Mouse (Mus musculus) layer of hippocampus, postnatal 25 days (tissue): ENCODE results near the gene Nfatc2. TPM values are rescaled to one million over a fixed set of nuclear protein-coding genes. Genes with fewer than 3 reads are reported as not detected.

Experiments used
- DNase-seq, 2 experiments: peaks; one replicate each; pipeline ENCODE4 v3.0.0; 2022; ENCODE audit warnings: mixed read lengths in 2 of 2, low spot score in 1 of 2; ENCODE audit errors: extremely low spot score in 1 of 2
- total RNA-seq, 2 experiments: library from RNA; stranded (reverse); gene quantifications; 2 replicates each; pipeline ENCODE4 v1.2.3; 2021

The Nfatc2 gene
- total RNA-seq, 2 experiments from 2014 or later: 16.1 to 21.6 TPM

- no peak for DNase-seq
These were observed 60.2 kb downstream of the Nfatc2 start for GRCm38 (mm10) chr2:168541223-168541622.

DNA sequence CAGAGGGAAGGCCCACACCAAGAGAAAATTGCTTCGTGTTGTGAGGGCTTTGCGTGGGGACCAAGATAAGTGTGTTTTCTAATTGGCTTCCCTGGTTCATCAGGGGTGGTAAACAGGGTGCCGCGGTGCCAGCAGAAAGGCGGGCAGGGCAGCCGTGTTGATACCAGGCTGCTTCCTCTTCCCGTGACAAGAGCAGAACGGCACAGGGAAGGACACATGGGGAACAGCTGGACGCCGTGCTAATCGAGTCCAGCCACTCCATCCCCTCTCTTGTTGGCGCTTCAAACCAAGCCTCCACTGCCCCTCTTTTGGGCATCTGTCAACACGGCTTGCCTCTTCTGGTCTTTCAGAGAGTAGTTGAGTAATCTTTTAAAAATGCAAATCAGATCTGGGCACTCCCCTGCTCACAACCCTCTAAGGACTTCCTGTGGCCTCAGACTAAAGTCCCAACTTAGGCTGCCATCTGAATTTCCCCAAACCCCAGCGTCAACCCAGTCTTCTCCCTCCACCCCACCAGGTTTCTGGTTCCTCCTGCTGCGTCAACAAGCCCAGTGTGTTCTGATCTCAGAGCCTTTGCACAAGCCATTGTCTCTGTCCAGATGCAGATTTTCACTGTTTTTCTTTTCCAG is 61.7 kb downstream of the Nfatc2 start:
- no peak for DNase-seq

DNA sequence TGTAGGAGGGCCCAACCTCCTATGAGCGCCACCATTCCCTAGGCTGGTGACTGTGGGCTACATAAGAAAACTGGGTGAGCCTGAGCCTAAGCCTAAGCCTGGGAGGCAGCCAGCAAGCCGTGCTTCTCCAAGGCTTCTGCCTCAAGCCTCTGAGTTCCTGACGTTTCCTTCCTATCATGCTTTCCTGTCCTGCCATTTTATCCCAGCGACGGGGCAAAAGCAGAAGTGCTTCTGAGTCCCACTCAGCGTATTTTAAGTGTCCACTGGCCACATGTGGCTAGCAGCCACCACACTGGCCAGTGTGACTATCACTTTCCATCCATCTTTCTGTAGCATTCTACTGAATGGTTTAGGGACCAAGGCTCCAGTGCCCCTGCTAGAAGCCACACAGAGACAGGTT is 62.4 kb downstream of the Nfatc2 start:
- DNase-seq: no peak

GRCm38 (mm10) chr2:168532061-168532833 is 69.2 kb downstream of the Nfatc2 start:
- no peak for DNase-seq

GRCm38 (mm10) chr2:168528551-168528950 is 72.9 kb downstream of the Nfatc2 start:
- DNase-seq: no peak

DNA sequence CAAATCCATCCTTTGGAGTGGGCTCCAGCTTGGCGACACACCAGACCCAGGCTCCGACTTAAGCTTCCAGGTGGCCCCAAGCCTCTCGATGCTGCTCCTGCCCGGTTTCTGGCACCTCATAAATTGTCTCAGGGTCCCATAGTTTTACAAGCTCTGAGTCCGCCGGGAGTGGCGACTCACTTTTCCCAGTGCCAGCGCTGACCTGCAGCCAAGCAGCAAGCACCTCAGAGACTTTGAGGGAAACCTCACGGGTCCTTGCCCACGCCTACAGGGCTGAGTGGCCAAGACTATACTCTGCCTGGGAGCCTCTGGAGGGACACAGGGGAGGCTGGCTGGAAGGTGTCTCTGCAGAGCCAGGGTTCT is 74.0 kb downstream of the Nfatc2 start:
- DNase-seq: no peak

- no peak for DNase-seq
These were observed 74.7 kb downstream of the Nfatc2 start for GRCm38 (mm10) chr2:168526547-168527429.

GRCm38 (mm10) chr2:168525391-168526154 is 75.9 kb downstream of the Nfatc2 start:
- DNase-seq: no peak

DNA sequence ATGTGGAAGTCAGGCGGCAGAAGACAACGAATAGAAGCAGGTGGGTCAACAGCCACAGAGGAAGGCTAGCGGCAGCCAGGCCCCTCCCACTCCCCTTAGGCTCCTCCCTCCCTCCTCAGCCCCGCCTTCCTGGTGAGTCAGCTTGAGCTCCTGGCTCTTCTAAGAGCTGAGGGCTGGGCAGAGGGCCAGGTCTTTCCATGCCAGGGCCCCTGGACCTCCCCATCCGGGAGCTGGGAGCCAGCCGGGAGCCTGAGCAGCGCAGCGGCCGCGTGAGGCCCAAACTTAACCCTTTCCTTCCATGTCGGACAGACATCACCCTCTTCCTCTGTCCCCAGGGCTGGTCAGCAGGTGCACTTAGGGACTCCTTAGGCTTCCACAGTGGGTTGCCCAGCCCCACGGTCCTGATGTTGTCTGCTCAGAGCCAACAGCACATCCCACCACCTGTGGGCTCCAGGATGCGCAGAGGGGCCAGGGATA is 76.5 kb downstream of the Nfatc2 start:
- peak; percentile 48 to 72 for DNase-seq

DNA sequence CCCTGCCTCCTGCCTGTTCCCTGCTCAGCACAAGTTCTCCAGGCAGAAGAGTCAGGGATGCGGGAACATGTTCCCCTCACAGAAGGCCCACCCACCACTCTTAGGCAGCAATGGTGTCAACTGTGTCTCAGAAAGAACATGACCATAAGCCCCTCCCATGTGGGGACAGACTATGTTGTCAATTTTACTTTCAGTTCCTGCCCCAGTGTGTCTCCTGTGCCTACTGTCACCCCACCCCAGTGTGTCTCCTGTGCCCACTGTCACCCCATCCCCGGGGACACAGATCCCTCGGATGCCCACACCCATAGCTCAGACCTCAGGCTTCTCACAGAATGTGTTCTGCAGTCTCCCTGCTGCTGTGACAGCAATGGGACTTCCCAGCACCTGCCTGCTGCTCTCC is 79.2 kb downstream of the Nfatc2 start:
- DNase-seq: no peak

- DNase-seq: no peak
These were observed 80.7 kb downstream of the Nfatc2 start for GRCm38 (mm10) chr2:168520771-168521170.

GRCm38 (mm10) chr2:168519589-168519988 is 81.9 kb downstream of the Nfatc2 start:
- no peak for DNase-seq

DNA sequence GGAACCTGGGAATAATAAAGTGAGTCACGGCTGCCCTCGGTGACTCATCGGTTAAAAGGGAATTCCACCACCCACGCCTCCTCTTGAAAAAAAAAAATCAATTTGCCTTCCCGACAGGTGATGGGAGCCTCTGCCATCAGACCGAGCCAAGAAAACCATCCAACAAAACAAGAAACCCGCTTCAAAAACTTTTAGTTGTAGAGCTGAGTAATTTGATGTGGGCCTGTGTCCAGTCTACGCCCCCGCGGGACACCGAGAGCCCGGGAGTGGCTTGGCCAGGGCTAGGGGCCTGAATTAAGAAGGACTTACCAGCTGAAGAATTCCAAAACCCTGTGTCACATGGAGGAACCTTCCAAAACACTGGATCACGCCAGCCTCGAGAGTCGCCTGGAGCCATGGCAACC is 83.2 kb downstream of the Nfatc2 start:
- no peak for DNase-seq

DNA sequence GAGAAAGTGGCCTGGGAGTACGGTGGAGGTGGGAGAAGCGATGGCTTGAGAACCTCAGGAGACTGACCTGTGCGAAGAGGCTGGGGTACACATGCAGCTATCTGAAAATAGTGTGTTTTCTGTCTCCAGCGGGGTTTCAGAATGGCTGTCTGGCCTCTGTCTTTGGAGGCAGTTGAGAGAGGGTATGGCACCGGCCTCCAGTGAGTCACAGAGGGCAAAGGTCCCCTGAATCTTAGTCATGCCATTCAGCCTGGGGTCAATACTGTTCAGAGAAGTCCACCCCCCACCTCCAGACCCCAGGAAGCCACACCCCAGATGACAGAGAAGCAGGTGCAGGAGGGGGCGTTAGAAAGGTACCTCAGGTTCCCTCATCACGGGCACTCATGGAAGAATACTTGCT is 83.7 kb downstream of the Nfatc2 start:
- no peak for DNase-seq

DNA sequence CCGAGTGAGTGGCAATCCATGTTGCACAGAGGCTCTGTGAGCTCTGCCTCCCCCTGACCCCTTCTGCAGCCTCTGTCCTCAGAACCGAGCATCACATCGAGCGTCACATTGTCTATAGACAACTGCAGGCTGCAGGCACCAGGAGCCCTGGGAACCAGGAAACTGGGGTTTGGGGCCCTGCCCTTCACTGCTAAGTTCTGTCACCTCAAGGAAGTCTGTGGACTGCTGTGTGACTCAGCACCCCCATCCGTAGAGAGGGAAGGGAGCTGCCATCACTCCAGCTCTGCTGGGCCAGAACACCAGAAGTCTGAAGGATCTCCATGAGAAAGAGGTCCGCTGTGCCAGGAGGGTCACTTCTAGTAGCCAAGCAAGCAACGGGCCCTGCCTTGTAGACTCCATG is 84.7 kb downstream of the Nfatc2 start:
- no peak for DNase-seq

GRCm38 (mm10) chr2:168515466-168515865 is 86.0 kb downstream of the Nfatc2 start:
- no peak for DNase-seq

- DNase-seq: no peak
These were observed 87.3 kb downstream of the Nfatc2 start for GRCm38 (mm10) chr2:168514131-168514530.

GRCm38 (mm10) chr2:168511529-168511928 is 89.9 kb downstream of the Nfatc2 start:
- DNase-seq: no peak

DNA sequence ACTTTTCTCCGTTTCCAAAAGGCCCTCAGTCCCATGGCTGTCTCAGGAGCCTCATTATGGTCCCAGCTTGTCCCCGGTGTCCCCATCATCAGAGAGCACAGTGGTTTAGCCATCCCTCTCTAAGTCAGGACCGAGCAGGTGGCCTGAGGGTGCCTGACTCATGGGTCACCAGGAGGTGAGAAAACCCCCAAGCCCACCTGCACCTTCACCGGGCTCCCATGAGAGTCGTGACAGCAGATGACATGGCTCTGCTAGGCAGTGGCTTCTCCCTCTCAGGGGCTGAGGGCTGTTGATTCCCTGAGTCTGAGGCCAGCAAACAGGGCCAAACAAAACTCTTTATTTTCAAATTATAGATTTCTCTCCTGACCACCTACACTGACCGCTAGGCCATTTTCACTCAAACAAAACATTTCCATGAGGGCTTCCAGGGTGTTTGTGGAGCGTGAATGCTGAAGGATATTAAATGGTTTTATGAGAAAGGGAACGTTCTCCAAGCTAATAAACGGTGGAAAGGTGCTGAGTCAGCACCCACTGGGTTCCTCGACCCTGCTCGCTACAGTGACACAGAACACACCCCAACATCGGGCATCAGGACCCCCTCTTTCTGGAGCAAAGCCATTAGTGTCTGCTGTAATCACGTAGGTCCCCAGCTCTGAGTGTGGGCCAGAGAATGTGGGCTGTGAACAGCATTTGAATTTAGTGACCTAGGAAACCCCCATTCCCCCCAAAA is 92.8 kb downstream of the Nfatc2 start:
- DNase-seq: no peak
